Mouse (Mus musculus) gastrocnemius, postnatal 14 days (tissue): ENCODE measurements around the gene Ugt1a6a. TPM values are rescaled to one million over a fixed set of nuclear protein-coding genes. Genes with fewer than 3 reads are reported as not detected.
"Not testable (repeated sequence)": the region's sequence is repeated elsewhere in the genome, so short reads cannot be mapped to it uniquely, and the experiment has no call there.

Experiments
- DNase-seq: peaks from one replicate; pipeline ENCODE4 v3.0.0; 2021; ENCODE audit warnings: mixed read lengths
- intact Hi-C: fragments of 180-260 bp; cut with DNase I; formaldehyde crosslinking; loops from one replicate; pipeline ENCODE4 v1.15.1; 2025; ENCODE audit warnings: low total_unique reads
- total RNA-seq, 2 experiments: library from RNA; stranded (reverse); gene quantifications; 2 replicates each; pipeline ENCODE4 v1.2.3; 2021

Ugt1a6a gene
- total RNA-seq, 2 experiments from 2014 or later: 2.1 to 2.4 TPM

DNA sequence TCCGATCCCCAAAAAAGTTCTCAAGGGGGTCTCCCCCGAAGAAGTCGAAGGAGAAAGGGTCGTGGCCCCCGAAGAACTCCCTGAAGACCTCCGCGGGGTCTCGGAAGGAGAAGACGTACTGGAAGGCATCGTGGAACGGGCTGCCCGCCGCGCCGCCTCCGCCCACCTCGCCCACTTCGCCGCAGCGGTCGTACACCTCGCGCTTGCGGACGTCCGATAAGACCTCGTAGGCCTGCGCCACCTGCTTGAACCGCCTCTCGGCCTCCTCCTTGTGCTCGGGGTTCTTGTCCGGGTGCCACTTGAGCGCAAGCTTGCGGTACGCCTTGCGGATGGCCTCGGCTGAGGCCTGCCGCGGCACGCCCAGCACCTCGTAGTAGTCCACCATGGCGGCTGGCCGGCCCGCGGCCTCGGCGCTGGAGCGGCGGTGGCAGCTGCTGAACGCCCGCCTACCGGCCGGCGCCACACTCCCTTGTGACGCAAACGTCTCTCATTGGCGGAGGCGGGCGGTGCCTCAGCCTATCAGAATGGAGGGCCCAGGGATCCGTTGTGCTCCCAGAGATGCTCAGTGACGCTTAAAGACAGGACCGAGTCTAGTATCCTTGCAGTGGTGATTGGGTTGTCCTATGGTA is 70.8 kb downstream of the Ugt1a6a start, which contains the start of gene Dnajb3:
Dnajb3 (minus strand) TSS at position 489 of the 629 bp plus-strand sequence.
- DNase-seq: peak; percentile 79

GRCm38 (mm10) chr1:88206843-88207479 is 72.4 kb downstream of the Ugt1a6a start:
- DNase-seq: no peak
- intact Hi-C loops: no loop called here

More for the DNA sequence above, 70.8 kb downstream of the Ugt1a6a start, which contains the start of gene Dnajb3:
- intact Hi-C loops: no loop called here

GRCm38 (mm10) chr1:88211812-88212211 is 77.2 kb downstream of the Ugt1a6a start, which contains the start of gene Ugt1a1:
Gene Ugt1a1 (plus strand): TSS chr1:88211959.
- intact Hi-C loops: no loop called here
- DNase-seq: no peak

DNA sequence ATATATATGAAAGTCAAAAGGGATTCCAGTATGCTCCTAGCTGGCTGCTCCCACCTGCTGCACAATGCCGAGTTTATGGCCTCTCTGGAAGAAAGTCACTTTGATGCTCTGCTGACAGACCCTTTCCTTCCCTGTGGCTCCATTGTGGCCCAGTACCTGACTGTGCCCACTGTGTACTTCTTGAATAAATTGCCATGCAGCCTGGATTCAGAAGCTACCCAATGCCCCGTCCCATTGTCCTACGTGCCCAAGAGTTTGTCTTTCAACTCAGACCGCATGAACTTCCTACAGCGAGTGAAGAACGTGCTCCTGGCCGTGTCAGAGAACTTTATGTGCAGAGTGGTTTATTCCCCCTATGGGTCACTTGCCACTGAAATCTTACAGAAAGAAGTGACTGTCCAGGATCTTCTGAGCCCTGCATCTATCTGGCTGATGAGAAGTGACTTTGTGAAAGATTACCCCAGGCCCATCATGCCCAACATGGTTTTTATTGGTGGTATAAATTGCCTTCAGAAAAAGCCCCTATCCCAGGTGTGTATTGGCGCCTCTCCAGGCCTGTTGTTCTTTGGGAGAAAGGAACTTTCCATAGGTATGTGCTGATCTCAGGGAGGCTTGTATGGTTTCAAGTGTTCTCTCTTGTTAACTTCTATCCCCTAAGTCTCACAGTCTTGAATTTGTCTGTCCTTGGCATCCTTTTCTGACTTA is 77.9 kb downstream of the Ugt1a6a start:
- DNase-seq: no peak
- intact Hi-C loops: no loop called here

GRCm38 (mm10) chr1:88213061-88213460 is 78.5 kb downstream of the Ugt1a6a start:
- no peak for DNase-seq
- intact Hi-C loops: no loop called here

DNA sequence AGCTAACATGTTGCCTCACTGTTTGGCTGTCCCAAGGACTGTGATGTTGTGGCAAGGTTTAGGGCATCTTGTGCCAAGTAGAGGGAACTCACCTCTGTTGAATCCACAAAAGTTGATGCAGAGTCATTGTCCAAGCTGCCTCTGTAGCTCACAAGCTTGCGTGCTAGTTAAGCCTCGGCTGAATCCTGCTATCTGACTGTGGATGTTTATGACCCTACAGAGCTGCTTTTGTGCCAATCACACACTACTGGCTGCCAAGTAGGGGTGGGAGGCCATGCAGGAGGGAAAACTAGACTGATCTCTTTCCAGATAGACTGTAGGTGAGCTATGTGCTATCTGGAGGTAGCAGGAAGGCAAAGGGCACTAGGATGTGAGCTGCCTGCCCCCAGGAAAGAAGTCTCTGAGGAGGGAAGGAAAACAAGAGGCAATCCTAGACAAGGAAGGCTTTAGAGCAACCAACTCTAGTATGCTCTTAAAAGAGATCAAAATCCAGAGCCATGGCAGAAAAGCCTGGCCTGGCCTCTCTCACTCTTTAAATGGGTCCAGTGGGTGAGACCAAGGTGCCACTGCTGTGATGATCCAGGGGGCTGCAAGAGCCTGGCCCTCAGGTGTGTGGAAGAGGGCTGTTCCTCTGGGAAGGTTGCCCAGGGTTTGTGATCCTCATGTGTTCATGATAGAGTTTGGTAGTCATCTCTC is 79.3 kb downstream of the Ugt1a6a start:
- intact Hi-C loops: no loop called here
- DNase-seq: no peak

DNA sequence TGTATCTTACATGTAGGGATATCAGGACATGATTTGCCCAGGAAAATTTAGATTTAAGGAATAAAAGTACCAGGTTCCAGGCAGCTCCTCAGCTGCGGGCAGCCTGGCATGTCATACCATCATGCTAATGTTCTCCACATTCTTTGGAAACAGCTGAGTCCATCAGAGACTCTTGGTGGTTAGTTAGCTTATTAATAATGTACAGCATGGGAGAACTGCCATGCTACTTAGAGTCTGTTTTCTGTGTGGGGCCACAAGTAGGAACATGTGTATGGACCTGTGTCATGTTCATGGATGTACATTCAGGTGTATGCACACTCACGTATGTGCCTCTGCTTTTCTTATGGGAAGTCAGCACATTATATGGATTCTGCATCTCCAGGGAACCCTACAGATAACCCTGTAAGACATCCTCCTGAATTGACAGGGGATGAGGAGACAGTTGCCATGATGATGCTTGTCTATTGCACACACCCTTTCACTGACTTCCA is 79.9 kb downstream of the Ugt1a6a start:
- no peak for DNase-seq
- intact Hi-C loops: no loop called here

DNA sequence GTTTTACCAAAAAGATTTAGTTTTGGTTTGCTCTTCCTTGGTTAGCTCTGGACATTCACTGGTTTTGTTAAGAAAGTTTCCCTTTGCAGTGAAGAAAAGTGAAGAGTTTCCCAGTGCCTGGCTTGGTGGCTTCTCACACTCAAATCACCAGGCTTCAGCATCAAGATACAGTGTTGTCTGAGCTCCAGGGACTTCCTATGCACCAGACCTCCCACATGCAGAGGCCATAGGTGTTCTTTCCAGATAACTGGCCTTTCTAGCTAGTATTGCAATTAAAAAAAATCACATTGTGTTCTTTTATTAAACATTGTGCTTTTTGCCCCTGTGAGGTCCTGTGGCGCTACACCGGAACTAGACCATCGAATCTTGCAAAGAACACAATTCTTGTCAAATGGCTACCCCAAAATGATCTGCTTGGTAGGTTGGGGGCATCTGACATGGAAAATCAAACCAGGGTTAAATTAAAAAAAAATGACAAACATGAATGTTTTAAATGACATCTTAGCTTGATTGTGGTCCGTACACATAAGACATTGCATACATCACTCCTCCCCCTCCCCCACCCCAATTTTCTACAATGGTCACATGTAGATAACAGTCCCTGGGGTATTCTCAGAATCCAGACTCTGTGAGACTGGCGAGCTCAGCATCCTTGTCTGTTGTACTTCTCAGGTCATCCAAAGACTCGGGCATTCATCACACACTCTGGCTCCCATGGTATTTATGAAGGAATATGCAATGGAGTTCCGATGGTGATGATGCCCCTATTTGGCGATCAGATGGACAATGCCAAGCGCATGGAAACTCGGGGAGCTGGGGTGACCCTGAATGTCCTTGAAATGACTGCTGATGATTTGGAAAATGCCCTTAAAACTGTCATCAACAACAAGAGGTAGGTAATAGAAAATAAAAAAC is 81.1 kb downstream of the Ugt1a6a start:
- DNase-seq: no peak
- intact Hi-C loops: no loop called here

- intact Hi-C loops: no loop called here
- DNase-seq: no peak
These were observed 81.9 kb downstream of the Ugt1a6a start for GRCm38 (mm10) chr1:88216551-88216950.

- DNase-seq: no peak
- intact Hi-C loops: no loop called here
These were observed 82.5 kb downstream of the Ugt1a6a start for GRCm38 (mm10) chr1:88217144-88217543.

DNA sequence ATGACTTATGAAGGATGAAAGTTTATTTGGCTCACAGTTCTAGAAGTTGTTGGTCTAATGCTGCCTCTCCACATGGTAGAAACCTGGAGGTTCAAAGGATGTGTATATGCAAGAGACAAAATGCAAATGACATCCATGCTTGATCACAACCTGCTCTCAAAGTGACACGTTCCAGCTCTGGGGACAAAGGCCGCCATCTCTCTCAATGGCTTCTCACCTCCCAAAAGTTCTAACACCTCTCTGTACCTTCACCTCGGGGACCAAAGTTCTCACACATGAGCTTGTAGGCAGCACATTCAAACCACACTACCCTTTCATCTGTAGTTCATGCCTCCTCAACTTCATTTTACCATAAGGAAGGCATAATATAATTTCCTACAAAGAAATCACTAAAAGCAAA is 83.0 kb downstream of the Ugt1a6a start:
- no peak for DNase-seq
- intact Hi-C loops: no loop called here

DNA sequence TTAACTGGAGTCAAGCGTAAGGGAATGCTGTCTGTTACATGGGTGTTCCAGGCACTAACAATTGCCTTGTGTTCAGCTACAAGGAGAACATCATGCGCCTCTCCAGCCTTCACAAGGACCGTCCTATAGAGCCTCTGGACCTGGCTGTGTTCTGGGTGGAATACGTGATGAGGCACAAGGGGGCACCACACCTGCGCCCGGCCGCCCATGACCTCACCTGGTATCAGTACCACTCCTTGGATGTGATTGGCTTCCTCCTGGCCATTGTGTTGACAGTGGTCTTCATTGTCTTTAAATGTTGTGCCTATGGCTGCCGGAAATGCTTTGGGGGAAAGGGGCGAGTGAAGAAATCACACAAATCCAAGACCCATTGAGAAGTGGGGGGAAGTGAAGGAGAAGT is 83.4 kb downstream of the Ugt1a6a start:
- intact Hi-C loops: no loop called here
- no peak for DNase-seq

DNA sequence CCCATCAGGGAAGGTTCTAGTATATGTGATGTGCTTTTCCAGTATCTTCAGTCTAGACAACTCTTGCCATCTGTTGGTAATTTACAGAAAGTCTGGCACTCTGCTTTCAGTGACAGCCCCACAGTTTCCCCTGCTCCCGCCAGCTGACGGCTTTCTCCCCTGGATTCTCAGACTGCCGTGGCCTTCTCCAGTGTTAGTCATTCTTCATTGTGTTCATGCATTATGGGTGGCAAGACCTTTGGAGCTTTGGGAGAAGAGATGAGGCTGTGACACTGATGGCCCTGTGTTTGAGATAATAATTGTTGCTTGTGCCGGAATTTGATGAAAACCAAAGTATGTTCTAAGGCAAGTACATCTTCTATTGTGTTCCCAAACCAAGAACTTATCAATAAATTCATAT is 84.0 kb downstream of the Ugt1a6a start:
- DNase-seq: no peak
- intact Hi-C loops: no loop called here

DNA sequence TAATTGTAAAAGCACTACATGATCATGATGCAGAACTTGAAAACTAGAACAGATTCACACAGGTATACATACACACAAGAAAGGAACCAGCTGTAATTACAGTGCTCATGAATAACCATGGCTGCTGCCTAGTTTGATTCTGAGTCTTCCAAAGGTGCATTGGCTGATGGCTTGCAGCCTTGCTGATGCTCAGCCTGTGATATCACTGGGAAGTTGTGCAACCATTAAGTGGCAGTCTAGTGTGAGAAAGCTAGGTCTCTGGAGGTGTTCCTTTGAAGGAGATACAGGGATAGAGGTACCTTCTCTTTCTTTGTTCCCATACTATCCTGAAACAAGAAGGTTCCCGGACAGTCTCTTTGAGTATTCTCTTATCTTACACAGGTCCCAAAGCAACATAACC is 84.4 kb downstream of the Ugt1a6a start:
- no peak for DNase-seq
- intact Hi-C loops: no loop called here

- intact Hi-C loops: no loop called here
These were observed 85.7 kb downstream of the Ugt1a6a start for GRCm38 (mm10) chr1:88220336-88220735.

DNA sequence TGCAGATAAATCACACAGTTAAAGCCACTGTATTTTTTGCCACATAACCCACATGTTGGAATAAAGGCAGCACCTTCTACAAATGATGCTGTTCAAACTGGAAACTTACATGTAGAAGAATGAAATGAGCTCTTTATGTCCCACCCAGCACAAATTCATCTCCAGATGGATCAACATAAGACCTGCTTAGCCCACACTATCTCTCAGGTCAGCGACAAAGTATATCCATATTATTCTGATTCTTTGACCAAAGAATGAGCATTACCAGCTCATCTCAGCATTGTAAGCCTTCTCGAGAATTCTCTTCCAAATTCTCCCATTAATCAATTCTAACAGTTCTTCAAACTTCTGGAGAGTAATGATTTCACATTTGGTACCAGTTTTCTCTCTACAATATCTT is 87.6 kb downstream of the Ugt1a6a start:
- no peak for DNase-seq
- intact Hi-C loops: no loop called here

More at GRCm38 (mm10) chr1:88220336-88220735, 85.7 kb downstream of the Ugt1a6a start:
- no peak for DNase-seq

- intact Hi-C loops, DNase-seq: not testable (repeated sequence)
These were observed 88.5 kb downstream of the Ugt1a6a start for GRCm38 (mm10) chr1:88223011-88223515.

- no peak for DNase-seq
- intact Hi-C loops: no loop called here
These were observed 89.0 kb downstream of the Ugt1a6a start for GRCm38 (mm10) chr1:88223591-88223990.
